Mouse (Mus musculus): ENCODE measurements around the gene Hist1h2bf. TPM values are rescaled to one million over a fixed set of nuclear protein-coding genes. Genes with fewer than 3 reads are reported as not detected.
"Not testable (repeated sequence)": the region's sequence is repeated elsewhere in the genome, so short reads cannot be mapped to it uniquely, and the experiment has no call there.

Hist1h2bf gene
- polyA plus RNA-seq, 1 experiment from 2014 or later = 6.0 TPM

DNA sequence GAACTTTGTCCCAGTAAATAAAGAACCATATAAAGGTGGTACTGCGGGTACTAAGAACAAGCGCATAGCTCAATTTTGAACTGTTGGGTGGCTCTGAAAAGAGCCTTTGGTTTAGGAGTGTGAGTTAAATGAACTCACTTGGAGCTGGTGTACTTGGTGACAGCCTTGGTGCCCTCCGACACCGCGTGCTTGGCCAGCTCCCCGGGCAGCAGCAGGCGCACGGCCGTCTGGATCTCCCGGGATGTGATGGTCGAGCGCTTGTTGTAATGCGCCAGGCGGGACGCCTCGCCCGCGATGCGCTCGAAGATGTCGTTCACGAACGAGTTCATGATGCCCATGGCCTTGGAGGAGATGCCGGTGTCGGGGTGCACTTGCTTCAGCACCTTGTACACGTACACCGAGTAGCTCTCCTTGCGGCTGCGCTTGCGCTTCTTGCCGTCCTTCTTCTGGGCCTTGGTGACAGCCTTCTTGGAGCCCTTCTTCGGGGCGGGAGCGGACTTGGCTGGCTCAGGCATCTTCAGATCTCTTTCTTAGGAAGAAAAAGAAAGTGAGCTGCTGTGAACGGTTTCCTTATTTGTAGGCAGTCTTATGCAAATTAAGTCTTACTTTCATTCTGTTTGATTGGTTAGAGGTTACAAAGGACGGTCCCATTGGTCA, 11.6 kb upstream of the Hist1h2bf start:
- Histone ChIP-seq H3K4me2 (peak overlapping the region; percentile 59), H3K4me1 (peaks cover 32% of the 10 kb centered on the region), H3K27ac (peak overlapping the region; percentile 98), H3K4me3 (replicated peaks) (peak overlapping the region; percentile 49), H3K9ac (peak overlapping the region; percentile 57)
- ATAC-seq (replicated peaks; ENCODE audit: low FRiP score) = peak; percentile 87
- not testable (repeated sequence) for H3K27me3 ChIP-seq; H3K36me3 ChIP-seq; H3K9me3 ChIP-seq (replicated peaks)
- WGBS = 0% methylated on average over 25 of the region's 36 CpGs

DNA sequence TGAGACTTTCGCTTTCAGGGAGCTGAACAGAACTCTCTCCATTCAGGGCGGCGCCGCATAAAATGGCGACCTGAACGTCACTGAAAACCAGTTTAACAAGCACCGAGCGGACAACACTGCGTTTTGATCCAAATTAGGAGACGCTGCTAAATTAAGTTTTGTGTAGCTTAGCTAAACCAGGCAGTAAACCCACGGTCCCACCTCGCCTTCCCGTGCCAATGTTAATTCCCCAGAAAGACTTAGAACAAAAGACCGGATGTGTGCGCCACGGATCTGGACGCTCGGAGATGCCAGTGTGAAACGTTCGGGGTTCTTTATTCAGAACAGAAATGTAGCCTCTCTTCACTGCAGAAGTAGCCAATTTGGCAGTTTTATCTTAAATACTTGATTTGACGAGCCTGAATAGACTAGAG, 11.0 kb upstream of the Hist1h2bf start:
- peak overlapping the region; percentile 49 for H3K4me3 ChIP-seq (replicated peaks)

DNA sequence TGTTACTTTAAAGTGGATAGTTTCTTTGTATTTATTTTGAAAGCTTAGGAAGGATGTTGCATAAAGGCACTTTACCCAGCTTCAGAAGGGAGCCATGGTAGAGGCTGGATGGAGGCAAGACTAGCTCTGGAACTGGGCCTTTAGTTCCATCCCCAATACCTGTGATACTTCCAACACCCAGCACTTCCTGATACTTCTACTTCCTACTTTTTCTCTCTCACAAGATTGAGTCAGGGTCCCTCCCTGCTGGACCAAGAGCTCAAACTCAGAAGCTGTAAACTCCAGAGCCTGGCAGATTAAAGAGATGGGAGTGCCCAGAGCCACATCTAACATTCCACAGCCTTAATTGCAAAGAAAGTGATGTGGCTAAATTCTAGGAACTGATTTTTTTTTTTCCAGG, 10.3 kb upstream of the Hist1h2bf start:
- H3K27me3 ChIP-seq = no peaks in the 10 kb centered on the region
- peak overlapping the region; percentile 57 for H3K9ac ChIP-seq
- no peaks in the 10 kb centered on the region for H3K36me3 ChIP-seq
- peaks cover 32% of the 10 kb centered on the region for H3K4me1 ChIP-seq
- no peaks in the 10 kb centered on the region for H3K9me3 ChIP-seq (replicated peaks)
- no peak for ATAC-seq (replicated peaks; ENCODE audit: low FRiP score)
- H3K4me2 ChIP-seq = peak overlapping the region; percentile 59
- peak overlapping the region; percentile 49 for H3K4me3 ChIP-seq (replicated peaks)
- peak overlapping the region; percentile 98 for H3K27ac ChIP-seq

More for the DNA sequence above, 11.0 kb upstream of the Hist1h2bf start:
- no peaks in the 10 kb centered on the region for H3K27me3 ChIP-seq
- peak overlapping the region; percentile 59 for H3K4me2 ChIP-seq
- no peaks in the 10 kb centered on the region for H3K9me3 ChIP-seq (replicated peaks)
- H3K9ac ChIP-seq = peak overlapping the region; percentile 57
- WGBS = under 1% methylated on average over 21 of the region's 21 CpGs
- H3K27ac ChIP-seq = peak overlapping the region; percentile 98
- H3K4me1 ChIP-seq = peaks cover 32% of the 10 kb centered on the region
- ATAC-seq (replicated peaks; ENCODE audit: low FRiP score) = no peak
- H3K36me3 ChIP-seq = no peaks in the 10 kb centered on the region

- ATAC-seq (replicated peaks; ENCODE audit: low FRiP score) = no peak
- Histone ChIP-seq H3K4me3 (replicated peaks) (peak overlapping the region; percentile 8; the same call in 1 of the 2 replicates), H3K4me1 (peaks cover 32% of the 10 kb centered on the region), H3K27me3 (no peaks in the 10 kb centered on the region), H3K9ac (peak overlapping the region; percentile 5; the same call in 1 of the 2 replicates), H3K4me2 (peak overlapping the region; percentile 63), H3K36me3 (no peaks in the 10 kb centered on the region), H3K27ac (peak overlapping the region; percentile 98), H3K9me3 (replicated peaks) (no peaks in the 10 kb centered on the region)
These were observed 9.5 kb upstream of the Hist1h2bf start for GRCm38 (mm10) chr13:23583387-23584068.

- no peak for ATAC-seq (replicated peaks; ENCODE audit: low FRiP score)
- Histone ChIP-seq H3K9me3 (replicated peaks) (no peaks in the 10 kb centered on the region), H3K4me2 (peak overlapping the region; percentile 63), H3K9ac (peak overlapping the region; percentile 73), H3K27ac (peak overlapping the region; percentile 98), H3K36me3 (no peaks in the 10 kb centered on the region), H3K27me3 (no peaks in the 10 kb centered on the region), H3K4me1 (peaks cover 32% of the 10 kb centered on the region), H3K4me3 (replicated peaks) (peak overlapping the region; percentile 48)
- 7% methylated on average over 6 of the region's 6 CpGs for WGBS
These were observed 8.4 kb upstream of the Hist1h2bf start for GRCm38 (mm10) chr13:23582219-23583056.

DNA sequence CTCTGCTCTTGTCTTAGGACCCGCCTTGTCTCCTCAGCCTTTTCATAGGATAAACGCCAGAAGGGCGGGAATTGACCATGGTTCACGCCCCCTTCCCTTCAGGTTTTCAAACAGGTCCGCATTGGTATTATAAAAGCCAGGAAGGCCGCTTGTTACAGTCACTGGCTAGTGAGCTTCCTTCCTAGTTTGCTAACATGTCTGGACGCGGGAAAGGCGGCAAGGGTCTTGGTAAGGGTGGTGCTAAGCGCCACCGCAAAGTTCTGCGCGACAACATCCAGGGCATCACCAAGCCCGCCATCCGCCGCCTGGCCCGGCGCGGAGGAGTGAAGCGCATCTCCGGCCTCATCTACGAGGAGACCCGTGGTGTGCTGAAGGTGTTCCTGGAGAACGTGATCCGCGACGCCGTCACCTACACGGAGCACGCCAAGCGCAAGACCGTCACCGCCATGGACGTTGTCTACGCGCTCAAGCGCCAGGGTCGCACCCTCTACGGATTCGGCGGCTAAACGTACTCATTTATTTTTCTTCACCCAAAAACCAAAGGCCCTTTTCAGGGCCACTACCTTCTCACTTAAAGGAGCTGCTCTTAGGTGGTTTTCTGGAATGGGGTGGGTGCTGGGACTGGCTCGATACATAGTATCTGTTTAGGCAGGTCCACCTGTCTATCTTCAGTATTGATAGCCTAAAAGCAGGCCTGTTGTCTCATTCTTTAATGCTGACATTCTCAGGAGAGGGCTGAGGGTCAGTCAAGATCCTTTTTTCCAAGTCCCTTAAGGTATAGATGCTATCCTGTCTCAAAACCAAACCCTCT, 7.6 kb upstream of the Hist1h2bf start, which contains the start of gene Hist1h4d:
Gene Hist1h4d, plus strand, starts transcription at position 191 of the 811 bp plus-strand sequence.
- Histone ChIP-seq H3K4me3 (replicated peaks) (peak within 1 kb of the TSS; percentile 48), H3K27me3 (no peaks in the 10 kb centered on the region), H3K9ac (peak within 1 kb of the TSS; percentile 73), H3K9me3 (replicated peaks) (no peaks in the 10 kb centered on the region), H3K4me1 (peaks cover 36% of the 10 kb centered on the region), H3K4me2 (peak within 1 kb of the TSS; percentile 63), H3K36me3 (no peaks in the 10 kb centered on the region), H3K27ac (peak within 1 kb of the TSS; percentile 98)
- ATAC-seq (replicated peaks; ENCODE audit: low FRiP score) = peak; percentile 93
- WGBS = under 1% methylated on average over 43 of the region's 43 CpGs

DNA sequence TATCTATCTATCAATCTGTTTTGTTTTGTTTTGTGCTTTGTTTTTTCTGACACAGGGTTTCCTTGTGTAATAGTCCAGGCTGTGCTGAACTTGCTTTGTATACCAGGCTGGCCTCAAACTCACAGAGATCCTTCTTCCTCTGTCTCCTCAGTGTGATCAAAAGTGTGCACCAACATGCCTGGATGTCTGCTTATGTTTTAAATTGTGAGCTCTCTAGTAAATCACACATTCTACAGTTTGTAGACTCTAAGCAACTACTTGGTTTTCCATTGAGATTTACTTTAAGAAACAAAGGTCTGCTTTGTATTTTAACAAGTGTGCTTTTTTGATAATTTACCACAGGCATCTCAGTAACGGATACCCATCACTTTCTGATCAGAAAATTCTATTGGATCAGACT, 3.8 kb upstream of the Hist1h2bf start:
- no peak overlapping the region for H3K9ac ChIP-seq
- H3K4me2 ChIP-seq = no peak overlapping the region
- no peak overlapping the region for H3K4me3 ChIP-seq (replicated peaks)
- ATAC-seq (replicated peaks; ENCODE audit: low FRiP score) = no peak
- peaks cover 25% of the 10 kb centered on the region for H3K4me1 ChIP-seq
- 94% methylated on average over 1 of the region's 1 CpGs for WGBS
- H3K27me3 ChIP-seq = no peaks in the 10 kb centered on the region
- no peaks in the 10 kb centered on the region for H3K36me3 ChIP-seq
- H3K27ac ChIP-seq = no peak overlapping the region
- H3K9me3 ChIP-seq (replicated peaks) = no peaks in the 10 kb centered on the region

DNA sequence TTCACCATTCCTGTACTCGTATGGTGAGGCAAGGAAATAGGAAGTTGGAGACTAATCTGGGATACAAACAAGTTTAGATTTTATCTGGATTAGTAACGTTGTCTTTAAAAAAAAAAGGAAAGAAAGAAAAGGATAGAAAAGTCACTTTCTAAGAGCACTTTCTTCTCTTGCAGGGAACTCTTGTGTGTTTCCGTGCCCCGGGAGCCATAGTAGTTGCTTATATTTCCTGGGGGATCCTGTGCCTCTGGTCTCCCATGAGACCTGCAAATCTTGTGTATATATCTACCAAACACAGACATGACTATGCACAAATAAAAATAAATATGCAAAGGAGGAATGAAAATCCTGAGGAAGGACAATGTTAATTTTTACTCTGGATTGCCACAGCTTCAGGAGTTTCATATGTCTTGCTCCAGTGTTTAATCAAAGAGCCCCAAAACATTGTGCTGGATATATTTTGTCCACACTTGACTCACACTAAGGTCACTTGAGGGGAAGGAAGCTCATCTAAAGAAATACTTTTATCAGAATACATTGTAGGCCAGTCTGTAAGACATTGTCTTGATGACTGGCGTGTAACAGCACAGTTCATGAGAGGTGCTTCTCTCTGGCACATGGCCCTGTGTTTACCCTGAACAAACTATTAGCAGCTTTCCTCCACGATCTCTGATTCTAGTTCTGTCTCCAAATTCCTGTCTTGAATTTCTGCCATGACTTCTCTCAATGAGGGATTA, 3.1 kb upstream of the Hist1h2bf start:
- Histone ChIP-seq H3K4me2 (peak overlapping the region; percentile 68), H3K4me3 (replicated peaks) (peak overlapping the region; percentile 51), H3K27me3 (no peaks in the 10 kb centered on the region), H3K4me1 (peaks cover 22% of the 10 kb centered on the region), H3K27ac (peak overlapping the region; percentile 92), H3K36me3 (no peaks in the 10 kb centered on the region), H3K9ac (peak overlapping the region; percentile 67), H3K9me3 (replicated peaks) (no peaks in the 10 kb centered on the region)
- no peak for ATAC-seq (replicated peaks; ENCODE audit: low FRiP score)
- 42% methylated on average over 6 of the region's 6 CpGs for WGBS

DNA sequence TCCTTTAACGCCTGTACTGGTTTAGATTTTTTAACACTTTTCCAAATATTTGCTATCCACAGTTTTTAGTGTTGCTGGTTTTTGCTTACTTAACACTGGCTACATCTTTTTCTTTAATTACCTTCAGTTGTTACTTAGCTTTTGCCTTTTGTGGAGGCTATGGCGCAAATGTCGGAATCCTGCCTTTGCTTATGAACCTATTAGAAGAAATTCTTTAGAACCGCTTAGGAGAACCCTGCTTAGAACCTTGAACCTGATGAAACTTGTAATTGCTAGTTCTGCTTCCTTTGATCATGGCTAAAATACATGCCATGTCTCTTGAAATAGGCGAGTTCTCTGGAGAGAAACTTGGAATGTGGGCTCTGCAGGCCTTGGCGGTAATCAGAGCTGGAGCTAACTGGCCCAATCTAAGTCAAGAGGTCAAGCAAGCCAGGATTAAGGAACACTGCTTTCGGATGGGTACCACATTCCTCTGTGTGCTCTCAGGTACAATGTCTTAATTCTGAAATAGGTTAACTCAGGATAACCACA, 2.4 kb upstream of the Hist1h2bf start:
- H3K4me3 ChIP-seq (replicated peaks) = peak overlapping the region; percentile 51
- H3K27ac ChIP-seq = peak overlapping the region; percentile 92
- 7% methylated on average over 7 of the region's 7 CpGs for WGBS
- H3K9ac ChIP-seq = peak overlapping the region; percentile 67
- no peaks in the 10 kb centered on the region for H3K9me3 ChIP-seq (replicated peaks)
- H3K36me3 ChIP-seq = no peaks in the 10 kb centered on the region
- ATAC-seq (replicated peaks; ENCODE audit: low FRiP score) = no peak
- no peaks in the 10 kb centered on the region for H3K27me3 ChIP-seq
- peaks cover 19% of the 10 kb centered on the region for H3K4me1 ChIP-seq
- H3K4me2 ChIP-seq = peak overlapping the region; percentile 68

DNA sequence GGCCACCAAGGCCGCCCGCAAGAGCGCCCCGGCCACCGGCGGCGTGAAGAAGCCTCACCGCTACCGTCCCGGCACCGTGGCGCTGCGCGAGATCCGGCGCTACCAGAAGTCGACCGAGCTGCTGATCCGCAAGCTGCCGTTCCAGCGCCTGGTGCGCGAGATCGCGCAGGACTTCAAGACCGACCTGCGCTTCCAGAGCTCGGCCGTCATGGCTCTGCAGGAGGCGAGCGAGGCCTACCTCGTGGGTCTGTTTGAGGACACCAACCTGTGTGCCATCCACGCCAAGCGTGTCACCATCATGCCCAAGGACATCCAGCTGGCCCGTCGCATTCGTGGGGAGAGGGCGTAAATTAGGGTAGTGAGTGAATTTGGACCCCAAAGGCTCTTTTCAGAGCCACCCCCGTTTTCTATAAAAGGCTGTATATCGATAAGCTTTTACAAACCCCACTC, 1.9 kb upstream of the Hist1h2bf start:
- peak overlapping the region; percentile 51 for H3K4me3 ChIP-seq (replicated peaks)
- WGBS = 2% methylated on average over 11 of the region's 40 CpGs
- H3K27me3 ChIP-seq; H3K9me3 ChIP-seq (replicated peaks); H3K36me3 ChIP-seq; ATAC-seq (replicated peaks; ENCODE audit: low FRiP score): not testable (repeated sequence)
- H3K27ac ChIP-seq = peak overlapping the region; percentile 92
- peak overlapping the region; percentile 67 for H3K9ac ChIP-seq
- H3K4me2 ChIP-seq = peak overlapping the region; percentile 68
- H3K4me1 ChIP-seq = peaks cover 19% of the 10 kb centered on the region

Data from kidney, embryonic 15.5 days (tissue).